Mouse (Mus musculus): ENCODE results near the gene Il10rb. TPM values are rescaled to one million over a fixed set of nuclear protein-coding genes. Genes with fewer than 3 reads are reported as not detected.
"Not testable (repeated sequence)": the region's sequence is repeated elsewhere in the genome, so short reads cannot be mapped to it uniquely, and the experiment has no call there.

The Il10rb gene
- polyA plus RNA-seq, 1 experiment from 2014 or later: 64.8 TPM

DNA sequence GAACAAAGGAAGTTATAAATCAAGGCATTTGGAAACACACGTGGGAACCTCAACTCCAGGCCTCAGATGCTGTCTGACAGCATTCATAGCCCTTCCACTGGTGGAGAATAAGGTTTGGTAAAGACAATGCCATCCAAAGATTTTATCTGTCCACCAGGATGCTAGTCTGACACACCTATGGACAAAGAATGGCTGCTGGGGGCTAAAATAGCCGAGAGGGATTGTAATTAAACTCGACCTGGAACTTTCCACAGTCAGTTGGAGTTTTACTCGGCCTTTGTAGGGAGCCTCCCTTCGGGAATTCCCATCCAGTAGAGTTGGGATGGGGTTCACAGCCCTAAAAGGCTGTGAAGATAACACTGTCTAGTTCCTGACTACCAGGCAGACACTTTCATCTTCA is 21.5 kb downstream of the Il10rb start:
- Histone ChIP-seq H3K27me3 (replicated peaks) (no peaks in the 10 kb centered on the region), H3K4me2 (replicated peaks) (no peak overlapping the region), H3K4me3 (replicated peaks) (no peak overlapping the region), H3K9ac (no peak overlapping the region), H3K4me1 (replicated peaks) (no peaks in the 10 kb centered on the region), H3K36me3 (peaks cover 15% of the 10 kb centered on the region; the same call in 1 of the 2 replicates), H3K27ac (no peak overlapping the region), H3K9me3 (no peaks in the 10 kb centered on the region)
- no peak for ATAC-seq
- 66% methylated on average over 5 of the region's 5 CpGs for WGBS

GRCm38 (mm10) chr16:91428259-91428865 is 22.4 kb downstream of the Il10rb start:
- H3K4me3 ChIP-seq (replicated peaks): no peak overlapping the region
- WGBS: 65% methylated on average over 8 of the region's 8 CpGs
- no peaks in the 10 kb centered on the region for H3K27me3 ChIP-seq (replicated peaks)
- no peak overlapping the region for H3K9ac ChIP-seq
- H3K36me3 ChIP-seq: peaks cover 15% of the 10 kb centered on the region; the same call in 1 of the 2 replicates
- H3K4me1 ChIP-seq (replicated peaks): no peaks in the 10 kb centered on the region
- H3K9me3 ChIP-seq: no peaks in the 10 kb centered on the region
- ATAC-seq: no peak
- H3K27ac ChIP-seq: no peak overlapping the region
- H3K4me2 ChIP-seq (replicated peaks): no peak overlapping the region

DNA sequence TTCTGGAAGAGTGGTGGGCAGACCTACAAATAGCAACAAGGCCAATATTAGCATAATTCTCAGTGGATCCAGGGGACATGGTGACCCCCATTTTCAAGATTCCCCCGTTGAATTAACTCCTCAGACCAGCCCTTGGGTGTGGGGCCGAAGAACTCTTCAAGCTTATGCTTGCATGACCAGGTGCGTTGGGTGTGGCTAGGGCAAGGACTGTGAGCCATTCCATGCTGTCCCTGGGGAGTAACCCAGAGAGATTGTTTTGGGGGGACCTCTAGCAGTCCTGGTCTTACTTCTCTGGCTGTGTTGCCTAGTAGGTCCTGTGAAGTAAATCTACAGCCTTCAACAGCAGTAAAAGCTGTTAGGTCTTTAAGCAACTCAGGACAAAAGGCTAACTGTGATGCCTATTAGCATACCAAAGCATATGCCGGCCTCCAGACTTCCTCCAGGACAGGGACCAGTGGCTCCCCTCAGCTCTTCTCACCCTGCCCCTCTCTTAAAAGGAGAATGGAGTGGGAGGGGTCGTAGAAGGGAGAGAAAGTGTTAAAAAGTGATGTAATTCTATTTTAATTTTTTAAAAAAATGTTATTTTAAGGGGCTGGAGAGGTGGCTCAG is 26.9 kb downstream of the Il10rb start:
- H3K4me1 ChIP-seq (replicated peaks): no peaks in the 10 kb centered on the region
- H3K27ac ChIP-seq: no peak overlapping the region
- H3K27me3 ChIP-seq (replicated peaks): no peaks in the 10 kb centered on the region
- H3K36me3 ChIP-seq: no peaks in the 10 kb centered on the region
- no peak overlapping the region for H3K4me3 ChIP-seq (replicated peaks)
- H3K4me2 ChIP-seq (replicated peaks): no peak overlapping the region
- WGBS: 45% methylated on average over 5 of the region's 5 CpGs
- no peak overlapping the region for H3K9ac ChIP-seq
- no peak for ATAC-seq
- no peaks in the 10 kb centered on the region for H3K9me3 ChIP-seq

DNA sequence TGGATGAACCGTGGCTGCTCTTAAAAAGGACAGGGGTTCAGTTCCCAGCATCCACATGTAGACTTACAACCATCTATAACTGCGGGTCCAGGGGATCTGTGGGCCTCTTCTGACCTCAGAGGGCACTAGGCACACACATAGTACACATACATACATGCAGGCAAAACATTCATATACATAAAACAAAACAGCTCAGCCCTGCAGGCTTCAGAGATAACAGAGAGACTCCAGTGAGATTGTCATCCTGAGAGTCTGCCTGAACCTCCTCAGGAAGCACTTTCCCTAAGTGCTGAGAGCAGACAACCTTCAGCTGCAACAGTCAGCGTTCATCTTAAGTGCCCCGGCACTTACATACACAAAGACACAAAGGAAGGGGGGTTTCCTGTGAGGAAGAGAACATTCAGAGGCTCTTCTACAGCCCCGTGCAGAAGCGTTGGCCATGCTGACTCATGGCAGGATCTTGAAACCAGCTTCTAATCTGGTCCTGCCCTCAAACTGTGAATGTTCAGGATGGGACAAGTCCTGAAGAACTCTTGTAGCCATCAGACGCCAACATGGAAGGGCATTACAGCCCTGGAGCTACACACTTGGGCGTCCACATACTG is 27.5 kb downstream of the Il10rb start:
- H3K27ac ChIP-seq: no peak overlapping the region
- 46% methylated on average over 8 of the region's 8 CpGs for WGBS
- H3K4me2 ChIP-seq (replicated peaks): no peak overlapping the region
- no peak overlapping the region for H3K9ac ChIP-seq
- ATAC-seq: no peak
- no peaks in the 10 kb centered on the region for H3K27me3 ChIP-seq (replicated peaks)
- no peaks in the 10 kb centered on the region for H3K36me3 ChIP-seq
- H3K9me3 ChIP-seq: no peaks in the 10 kb centered on the region
- H3K4me1 ChIP-seq (replicated peaks): no peaks in the 10 kb centered on the region
- no peak overlapping the region for H3K4me3 ChIP-seq (replicated peaks)

DNA sequence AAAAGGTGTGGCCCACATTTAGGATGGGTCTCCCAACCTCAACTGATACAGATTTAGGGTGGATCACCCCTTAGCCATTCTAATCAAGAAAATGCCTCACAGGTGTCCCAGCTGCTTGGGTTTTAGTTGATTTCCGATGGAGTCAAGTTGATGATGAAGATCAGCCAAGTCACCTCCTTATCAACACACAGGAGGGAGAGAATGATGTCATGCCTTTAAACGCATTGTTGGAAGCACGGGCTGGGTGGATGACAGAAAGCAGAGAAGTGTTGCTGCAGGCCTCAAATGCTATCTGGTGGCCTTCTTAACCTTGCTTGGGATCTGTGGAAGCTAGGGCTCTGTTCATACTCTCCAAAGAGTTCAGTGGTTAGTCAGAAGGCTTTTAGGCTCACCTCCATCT is 28.2 kb downstream of the Il10rb start:
- H3K36me3 ChIP-seq: no peaks in the 10 kb centered on the region
- no peak overlapping the region for H3K4me3 ChIP-seq (replicated peaks)
- no peaks in the 10 kb centered on the region for H3K4me1 ChIP-seq (replicated peaks)
- WGBS: 83% methylated on average over 3 of the region's 3 CpGs
- H3K4me2 ChIP-seq (replicated peaks): no peak overlapping the region
- H3K9ac ChIP-seq: no peak overlapping the region
- H3K9me3 ChIP-seq: no peaks in the 10 kb centered on the region
- H3K27me3 ChIP-seq (replicated peaks): no peaks in the 10 kb centered on the region
- no peak overlapping the region for H3K27ac ChIP-seq
- ATAC-seq: no peak

DNA sequence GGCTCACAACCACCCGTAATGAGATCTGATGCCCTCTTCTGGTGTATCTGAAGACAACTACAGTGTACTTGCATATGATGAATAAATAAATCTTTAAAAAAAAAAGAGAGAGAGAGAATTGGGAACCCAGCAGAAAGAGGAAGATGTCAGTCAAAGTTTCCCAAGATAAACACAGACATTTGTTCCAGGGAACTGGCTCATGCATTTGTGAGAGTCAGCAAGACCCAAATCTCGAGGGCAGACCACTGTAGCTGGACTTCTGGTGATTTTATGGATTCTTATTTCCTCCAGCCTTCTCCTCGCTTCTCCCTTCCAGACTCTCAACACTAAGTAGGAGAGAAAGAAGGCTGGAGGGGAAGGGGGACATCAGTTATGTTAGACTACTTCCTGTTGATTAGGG is 32.1 kb downstream of the Il10rb start:
- ATAC-seq: no peak
- Histone ChIP-seq H3K4me1 (replicated peaks) (peaks cover 2% of the 10 kb centered on the region; the same call in 1 of the 2 replicates), H3K9me3 (no peaks in the 10 kb centered on the region), H3K27me3 (replicated peaks) (no peaks in the 10 kb centered on the region), H3K36me3 (no peaks in the 10 kb centered on the region), H3K27ac (no peak overlapping the region), H3K4me3 (replicated peaks) (no peak overlapping the region), H3K9ac (no peak overlapping the region), H3K4me2 (replicated peaks) (no peak overlapping the region)
- WGBS: 64% methylated on average over 3 of the region's 3 CpGs

GRCm38 (mm10) chr16:91438599-91438998 is 32.6 kb downstream of the Il10rb start:
- WGBS: 74% methylated on average over 1 of the region's 1 CpGs
- H3K9ac ChIP-seq; H3K9me3 ChIP-seq; H3K36me3 ChIP-seq; ATAC-seq; H3K27ac ChIP-seq; H3K27me3 ChIP-seq (replicated peaks); H3K4me3 ChIP-seq (replicated peaks); H3K4me1 ChIP-seq (replicated peaks); H3K4me2 ChIP-seq (replicated peaks): not testable (repeated sequence)

DNA sequence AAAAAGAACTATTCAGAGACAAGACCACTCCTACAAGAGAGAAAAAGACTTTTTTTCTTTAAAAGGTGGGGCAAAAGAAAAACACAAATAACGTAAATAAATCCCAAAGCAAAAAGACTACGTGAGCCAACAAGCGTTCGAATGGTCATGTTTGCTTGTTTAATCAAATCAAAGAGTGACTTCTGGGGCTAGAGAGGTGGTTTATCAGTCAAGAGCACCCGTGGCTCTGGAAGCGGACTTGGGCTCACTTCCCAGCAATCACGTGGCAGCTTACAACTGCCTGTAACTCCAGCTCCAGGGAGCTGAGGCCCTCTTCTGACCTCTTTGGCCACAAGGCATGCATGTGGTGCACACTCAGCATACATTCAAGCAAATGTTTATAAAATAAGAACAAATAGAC is 35.4 kb downstream of the Il10rb start:
- no peak overlapping the region for H3K4me3 ChIP-seq (replicated peaks)
- 0 out of 2 replicates have a peak overlapping the region, but pooled peaks have one; percentile 6 for H3K27ac ChIP-seq
- WGBS: 35% methylated on average over 7 of the region's 7 CpGs

DNA sequence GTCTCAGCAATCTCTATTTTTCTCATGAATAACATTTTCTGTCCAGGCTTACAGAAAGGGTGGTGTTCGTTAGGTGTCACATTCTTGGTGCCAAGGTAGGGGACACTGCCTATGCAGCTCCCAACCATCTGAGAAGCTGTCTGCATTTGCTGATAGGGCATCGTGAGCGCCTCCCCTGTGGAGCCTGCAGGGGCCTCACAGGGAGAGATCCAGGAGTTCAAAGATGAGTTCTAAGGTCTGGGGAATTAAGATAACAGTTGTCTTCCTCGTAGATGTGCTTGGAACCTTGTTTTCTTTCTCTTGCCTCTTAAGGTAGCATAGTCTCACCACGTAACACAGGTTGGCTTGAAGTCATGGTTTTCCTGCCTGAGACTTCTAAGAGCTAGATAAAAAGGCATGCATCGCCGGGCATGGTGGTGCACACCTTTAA is 35.9 kb downstream of the Il10rb start:
- H3K27ac ChIP-seq: 0 out of 2 replicates have a peak overlapping the region, but pooled peaks have one; percentile 6
- H3K36me3 ChIP-seq: no peaks in the 10 kb centered on the region
- H3K4me3 ChIP-seq (replicated peaks): no peak overlapping the region
- WGBS: 69% methylated on average over 7 of the region's 7 CpGs
- H3K9ac ChIP-seq: no peak overlapping the region
- H3K27me3 ChIP-seq (replicated peaks): no peaks in the 10 kb centered on the region
- H3K9me3 ChIP-seq: no peaks in the 10 kb centered on the region
- H3K4me2 ChIP-seq (replicated peaks): no peak overlapping the region
- peak; percentile 92 for ATAC-seq
- peaks cover 2% of the 10 kb centered on the region; the same call in 1 of the 2 replicates for H3K4me1 ChIP-seq (replicated peaks)

More for the DNA sequence above, 35.4 kb downstream of the Il10rb start:
- Histone ChIP-seq H3K4me1 (replicated peaks) (peaks cover 2% of the 10 kb centered on the region; the same call in 1 of the 2 replicates), H3K27me3 (replicated peaks) (no peaks in the 10 kb centered on the region), H3K36me3 (no peaks in the 10 kb centered on the region), H3K9me3 (no peaks in the 10 kb centered on the region), H3K4me2 (replicated peaks) (no peak overlapping the region), H3K9ac (no peak overlapping the region)
- peak; percentile 93 for ATAC-seq

GRCm38 (mm10) chr16:91442446-91442845 is 36.5 kb downstream of the Il10rb start:
- H3K36me3 ChIP-seq: no peaks in the 10 kb centered on the region
- H3K4me1 ChIP-seq (replicated peaks): peaks cover 2% of the 10 kb centered on the region; the same call in 1 of the 2 replicates
- H3K9ac ChIP-seq: no peak overlapping the region
- H3K27me3 ChIP-seq (replicated peaks): no peaks in the 10 kb centered on the region
- 0 out of 2 replicates have a peak, but pooled peaks have one; percentile 56 for ATAC-seq
- no peak overlapping the region for H3K4me2 ChIP-seq (replicated peaks)
- no peaks in the 10 kb centered on the region for H3K9me3 ChIP-seq
- H3K27ac ChIP-seq: no peak overlapping the region
- no peak overlapping the region for H3K4me3 ChIP-seq (replicated peaks)
- WGBS: 63% methylated on average over 4 of the region's 4 CpGs

DNA sequence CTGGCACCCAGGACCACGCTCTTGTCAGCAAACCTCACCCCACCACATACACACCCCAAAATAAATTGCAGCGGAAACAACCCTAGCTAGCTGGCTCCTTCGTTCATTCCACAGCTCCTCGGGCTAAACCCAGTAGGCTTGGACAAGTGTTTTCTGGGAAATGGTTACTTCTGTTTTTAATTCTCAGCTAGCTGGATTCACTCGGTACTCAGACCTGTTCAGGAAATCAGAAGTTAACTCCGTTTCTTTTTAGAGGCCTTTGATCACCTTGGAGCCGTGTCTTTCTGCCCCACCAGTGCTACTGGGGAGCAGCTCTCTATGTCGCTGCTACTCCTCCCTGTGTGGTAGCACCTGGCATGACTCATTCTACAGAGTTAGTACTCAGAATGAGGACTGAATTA is 37.2 kb downstream of the Il10rb start:
- 74% methylated on average over 8 of the region's 8 CpGs for WGBS
- H3K36me3 ChIP-seq: no peaks in the 10 kb centered on the region
- no peak overlapping the region for H3K4me3 ChIP-seq (replicated peaks)
- no peak overlapping the region for H3K4me2 ChIP-seq (replicated peaks)
- H3K27ac ChIP-seq: no peak overlapping the region
- no peak overlapping the region for H3K9ac ChIP-seq
- H3K4me1 ChIP-seq (replicated peaks): peaks cover 2% of the 10 kb centered on the region; the same call in 1 of the 2 replicates
- ATAC-seq: no peak
- H3K9me3 ChIP-seq: no peaks in the 10 kb centered on the region
- H3K27me3 ChIP-seq (replicated peaks): no peaks in the 10 kb centered on the region

- Histone ChIP-seq H3K4me1 (replicated peaks) (peaks cover 2% of the 10 kb centered on the region; the same call in 1 of the 2 replicates), H3K9me3 (no peaks in the 10 kb centered on the region), H3K36me3 (no peaks in the 10 kb centered on the region), H3K27ac (no peak overlapping the region), H3K9ac (no peak overlapping the region), H3K4me2 (replicated peaks) (no peak overlapping the region), H3K4me3 (replicated peaks) (no peak overlapping the region), H3K27me3 (replicated peaks) (no peaks in the 10 kb centered on the region)
- WGBS: 76% methylated on average over 4 of the region's 4 CpGs
- ATAC-seq: no peak
Observed at GRCm38 (mm10) chr16:91444847-91445246, 38.9 kb downstream of the Il10rb start.

Measured in intestine, embryonic 15.5 days (tissue).